25 mouse cellular contexts compared by ENCODE assay signal in genomic region chr12:73876306-73876970, GRCm38 (mm10). TPM values are rescaled to one million over a fixed set of nuclear protein-coding genes. Genes with fewer than 3 reads are reported as not detected.
DNase-seq lines count a peak whose midpoint lies in the region; ATAC-seq and TF ChIP-seq lines count a peak whose summit lies in the region.
"Had no signal": no experiment of that assay in that cellular context is flagged by ENCODE, and none has a peak within 500 bp of the region (broad histone marks: within the 10 kb centered on the region; RNA-seq: fewer than 3 reads in every experiment).

No protein-coding gene starts in this region.

- no peaks in the 10 kb centered on the region for H3K9me3 ChIP-seq in liver, embryonic 11.5 days (ENCODE audit: control insufficient read depth, low read length)
- H3K9me3 ChIP-seq in liver, embryonic 12.5 days (replicated peaks), result no peaks in the 10 kb centered on the region
- no peaks in the 10 kb centered on the region for H3K9me3 ChIP-seq in CH12.LX (replicated peaks; ENCODE audit: low read length)
- no peaks in the 10 kb centered on the region for H3K9me3 ChIP-seq in limb, embryonic 10.5 days (replicated peaks)
- H3K9me3 ChIP-seq: heart, embryonic 15.5 days; limb, embryonic 15.5 days; lung, embryonic 15.5 days; megakaryocyte, embryonic 14.5 days; midbrain, embryonic 15.5 days; neural tube, embryonic 12.5 days; stomach, embryonic 15.5 days had no signal

- H3K36me3 ChIP-seq in liver, embryonic 11.5 days (ENCODE audit: control insufficient read depth, insufficient read depth, low read length), result no peaks in the 10 kb centered on the region
- H3K36me3 ChIP-seq in liver, embryonic 12.5 days, result no peaks in the 10 kb centered on the region
- H3K36me3 ChIP-seq in CH12.LX (replicated peaks in 1 of 2; ENCODE audit: control insufficient read depth in 1 of 2, insufficient read depth in 1 of 2, low read length in 1 of 2), result no peaks in the 10 kb centered on the region
- H3K36me3 ChIP-seq in limb, embryonic 10.5 days, result no peaks in the 10 kb centered on the region
- H3K36me3 ChIP-seq: heart, embryonic 15.5 days; limb, embryonic 15.5 days; lung, embryonic 15.5 days; midbrain, embryonic 15.5 days; neural tube, embryonic 12.5 days; stomach, embryonic 15.5 days had no signal

- H3K79me2 ChIP-seq in CH12.LX (replicated peaks; ENCODE audit: control insufficient read depth, extremely low read depth, insufficient read depth, poor library complexity, severe bottlenecking), result no peaks in the 10 kb centered on the region

- peak; percentile 57; the same call in 1 of the 2 replicates for TF ChIP-seq EP300 in CH12.LX (IDR thresholded peaks at IDR 0.05; ENCODE audit: low read length)

- TF ChIP-seq RAD21 in CH12.LX (IDR thresholded peaks at IDR 0.05; ENCODE audit: low read depth, low read length), result no peak

- TF ChIP-seq CTCF in CH12.LX (conservative IDR thresholded peaks at IDR 0.05 in 1 of 2, IDR thresholded peaks at IDR 0.05 in 1 of 2; ENCODE audit: low read depth in 2 of 2, low read length in 2 of 2), result no peak
- TF ChIP-seq CTCF in gastrocnemius, adult 2 months (IDR thresholded peaks at IDR 0.05), result no peak

- no peak overlapping the region for H3K4me3 ChIP-seq in liver, embryonic 11.5 days (ENCODE audit: low read depth, low read length)
- H3K4me3 ChIP-seq in liver, embryonic 12.5 days, result no peak overlapping the region
- H3K4me3 ChIP-seq in CH12.LX (replicated peaks in 1 of 3; ENCODE audit: low read depth in 2 of 3, low read length in 2 of 3, poor library complexity in 1 of 3), result no peak overlapping the region
- H3K4me3 ChIP-seq in limb, embryonic 10.5 days, result no peak overlapping the region
- no peak overlapping the region for H3K4me3 ChIP-seq in gastrocnemius, adult 2 months
- H3K4me3 ChIP-seq: heart, embryonic 15.5 days; left cerebral cortex, adult 2 months; limb, embryonic 15.5 days; lung, embryonic 15.5 days; megakaryocyte, embryonic 14.5 days; midbrain, embryonic 15.5 days; neural tube, embryonic 12.5 days; stomach, embryonic 15.5 days had no signal

- in situ Hi-C loops in CH12.LX (cut with MboI; ENCODE audit: low pct_ligation_motif_present, low pct_unique_long_range_greater_than_20kb, low sequenced_read_pairs), result no loop called here

- 48% methylated on average over 4 of the region's 4 CpGs for WGBS in liver, embryonic 11.5 days
- 41% methylated on average over 4 of the region's 4 CpGs for WGBS in liver, embryonic 12.5 days (ENCODE audit: insufficient replicate concordance)
- 64% methylated on average over 3 of the region's 4 CpGs for WGBS in limb, embryonic 10.5 days

- no peak overlapping the region for H3K4me2 ChIP-seq in liver, embryonic 11.5 days
- no peak overlapping the region for H3K4me2 ChIP-seq in liver, embryonic 12.5 days
- peak overlapping the region; percentile 34 for H3K4me2 ChIP-seq in CH12.LX (ENCODE audit: insufficient read depth, low read depth, poor library complexity, severe bottlenecking)
- H3K4me2 ChIP-seq: heart, embryonic 15.5 days; hindbrain, embryonic 14.5 days; limb, embryonic 15.5 days; lung, embryonic 15.5 days; midbrain, embryonic 15.5 days; neural tube, embryonic 12.5 days; stomach, embryonic 15.5 days had no signal

- DNase-seq in liver, embryonic 11.5 days (ENCODE audit: low spot score), result no peak
- peak; percentile 17 to 24 for DNase-seq in B cell, adult 2 months
- DNase-seq in CH12.LX (ENCODE audit: extremely low read depth), result peak; percentile 42
- DNase-seq in induced T-regulatory cell, adult 2 months (ENCODE audit: low read depth), result peak; percentile 81
- no peak for DNase-seq in limb, embryonic 10.5 days (ENCODE audit: low spot score)
- no peak for DNase-seq in gastrocnemius, adult 2 months
- DNase-seq: adrenal gland, postnatal 10 days; cerebellum, adult 8-10 months; heart, postnatal 4 days; kidney, postnatal 4 days; lung, postnatal 36 days; retina, postnatal 1 day; right cerebral cortex, postnatal 25 days; thymus, postnatal 25 days had no signal

- TF ChIP-seq POLR2A in CH12.LX (IDR thresholded peaks at IDR 0.05; ENCODE audit: low read depth, low read length), result no peak

- H3K9ac ChIP-seq in liver, embryonic 11.5 days (ENCODE audit: low read depth, low read length), result no peak overlapping the region
- no peak overlapping the region for H3K9ac ChIP-seq in liver, embryonic 12.5 days
- H3K9ac ChIP-seq in CH12.LX (ENCODE audit: insufficient read depth, low read depth), result no peak overlapping the region
- H3K9ac ChIP-seq: heart, embryonic 15.5 days; hindbrain, embryonic 14.5 days; limb, embryonic 15.5 days; lung, embryonic 15.5 days; midbrain, embryonic 15.5 days; neural tube, embryonic 12.5 days; stomach, embryonic 15.5 days had no signal

- peak; percentile 61 for ATAC-seq in liver, embryonic 11.5 days (replicated peaks; ENCODE audit: low FRiP score)
- no peak for ATAC-seq in liver, embryonic 12.5 days
- ATAC-seq: intestine, embryonic 16.5 days; midbrain, embryonic 15.5 days had no signal

- no peaks in the 10 kb centered on the region for H3K27me3 ChIP-seq in liver, embryonic 11.5 days (replicated peaks; ENCODE audit: control insufficient read depth, insufficient read depth, low read length)
- H3K27me3 ChIP-seq in liver, embryonic 12.5 days (replicated peaks), result no peaks in the 10 kb centered on the region
- H3K27me3 ChIP-seq in CH12.LX (replicated peaks), result no peaks in the 10 kb centered on the region
- H3K27me3 ChIP-seq in limb, embryonic 10.5 days (ENCODE audit: low read depth, poor library complexity, severe bottlenecking), result no peaks in the 10 kb centered on the region
- H3K27me3 ChIP-seq: heart, embryonic 15.5 days; limb, embryonic 15.5 days; lung, embryonic 15.5 days; midbrain, embryonic 15.5 days; neural tube, embryonic 12.5 days; stomach, embryonic 15.5 days had no signal

- dilution Hi-C loops in CH12.LX (cut with MboI; ENCODE audit: extremely low pct_ligation_motif_present, extremely low pct_unique_long_range_greater_than_20kb, low sequenced_read_pairs), result no loop called here

- H3K4me1 ChIP-seq in liver, embryonic 11.5 days (replicated peaks; ENCODE audit: control insufficient read depth, insufficient read depth, low read length), result no peaks in the 10 kb centered on the region
- peaks cover 10% of the 10 kb centered on the region; the same call in 1 of the 2 replicates for H3K4me1 ChIP-seq in liver, embryonic 12.5 days
- H3K4me1 ChIP-seq in CH12.LX (ENCODE audit: control insufficient read depth in 1 of 2, insufficient read depth in 2 of 2), result peaks cover 17 to 42% of the 10 kb centered on the region in 2 experiments; a peak in 3 of 4 replicates
- H3K4me1 ChIP-seq in limb, embryonic 10.5 days, result no peaks in the 10 kb centered on the region
- H3K4me1 ChIP-seq: limb, embryonic 15.5 days; midbrain, embryonic 15.5 days; neural tube, embryonic 12.5 days; stomach, embryonic 15.5 days had no signal

- H3K27ac ChIP-seq in liver, embryonic 11.5 days (ENCODE audit: low read depth, low read length), result no peak overlapping the region
- no peak overlapping the region for H3K27ac ChIP-seq in liver, embryonic 12.5 days
- no peak overlapping the region for H3K27ac ChIP-seq in CH12.LX (ENCODE audit: insufficient read depth, low read depth)
- no peak overlapping the region for H3K27ac ChIP-seq in limb, embryonic 10.5 days
- no peak overlapping the region for H3K27ac ChIP-seq in gastrocnemius, adult 2 months
- H3K27ac ChIP-seq: heart, embryonic 15.5 days; hindbrain, embryonic 14.5 days; left cerebral cortex, adult 2 months; limb, embryonic 15.5 days; lung, embryonic 15.5 days; midbrain, embryonic 15.5 days; neural tube, embryonic 12.5 days; stomach, embryonic 15.5 days had no signal

- intact Hi-C loops in gastrocnemius, adult 2 months (cut with DNase I), result no loop called here

TF ChIP-seq in CH12.LX, 34 proteins besides CTCF, POLR2A, EP300 and RAD21:
- TF ChIP-seq IRF4 (IDR thresholded peaks at IDR 0.05; ENCODE audit: low read depth, low read length), result peak; percentile 64; the same call in 1 of the 2 replicates
- peak; percentile 70 for TF ChIP-seq CHD2 (IDR thresholded peaks at IDR 0.05; ENCODE audit: low read length)
- peak; percentile 25; the same call in 1 of the 2 replicates for TF ChIP-seq MEF2A (IDR thresholded peaks at IDR 0.05; ENCODE audit: borderline replicate concordance, low read depth, low read length)
- no peak for TF ChIP-seq ZKSCAN1 (IDR thresholded peaks at IDR 0.05; ENCODE audit: borderline replicate concordance, low read depth, low read length)

RNA-seq across cellular contexts. Expression of gene Hif1a, which starts 24.7 kb away (rescaled TPM):
- polyA plus RNA-seq in liver, embryonic 11.5 days (2014; fragmentation: Nextera tagmentation; extraction: Ambion mirVana), result 46.5 and 54.6 TPM in 2 replicates
- polyA plus RNA-seq in liver, embryonic 12.5 days (2016; fragmentation: Nextera tagmentation; extraction: Ambion mirVana), result 33.3 and 34.1 TPM in 2 replicates
- total RNA-seq in CH12.LX (2012; rRNA removed) (18.8 and 21.9 TPM in 2 replicates), CH12.LX (2014; rRNA removed) (50.1 and 52.4 TPM in 2 replicates)
- polyA plus RNA-seq in CH12.LX (2012; ENCODE audit: insufficient read length, low read depth), result 26.2 and 30.3 TPM in 2 replicates
- 77.8 and 93.5 TPM in 2 replicates for polyA plus RNA-seq in limb, embryonic 10.5 days (2016; fragmentation: Nextera tagmentation; extraction: Ambion mirVana)
- total RNA-seq in gastrocnemius, adult 2 months (2021), result 10 to 100 TPM; 15.6 to 16.5 TPM

Comparison
In these comparisons a context has a peak if more than half of its experiments do, and no peak if none do; other contexts are left out.
1. DNase-seq: peak in B cell, adult 2 months (2 of 2), CH12.LX (single experiment) and induced T-regulatory cell, adult 2 months (single experiment); none in liver, embryonic 11.5 days (single experiment), limb, embryonic 10.5 days (single experiment) and gastrocnemius, adult 2 months (single experiment).